Mouse (Mus musculus): Measurements from ENCODE around the gene Tectb.

DNA sequence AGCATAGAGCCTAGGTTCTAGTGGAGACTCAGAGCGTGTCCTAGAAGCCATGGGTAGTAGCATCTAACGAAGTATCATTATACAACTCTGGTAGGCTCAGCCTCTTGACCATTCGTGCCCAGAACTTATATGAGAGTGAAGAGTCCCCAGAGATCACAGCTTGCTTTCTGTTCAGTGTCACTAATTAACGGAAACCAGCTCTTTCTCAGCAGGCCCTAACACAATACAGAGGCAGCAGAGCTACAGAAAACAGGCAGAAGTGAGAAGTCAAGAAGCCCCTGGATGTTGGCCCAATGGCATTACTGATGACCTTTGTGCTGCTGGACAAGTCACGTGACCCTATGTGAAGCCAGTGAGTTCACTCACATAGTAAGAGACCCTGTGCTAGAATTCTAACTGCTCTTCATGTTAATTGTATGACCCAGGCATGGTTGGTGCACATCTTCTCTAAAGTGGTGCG lies 60.7 kb downstream of the Tectb start, which contains the start of gene Gucy2g:
- TF ChIP-seq POLR2A (IDR thresholded peaks at IDR 0.05; ENCODE audit: borderline replicate concordance, control insufficient read depth, low read depth, low read length) (no peak), CTCF (IDR thresholded peaks at IDR 0.05; ENCODE audit: control insufficient read depth, insufficient read depth, low read length) (no peak)

All from bone marrow, adult 2 months (tissue).